Mouse (Mus musculus): ENCODE data around the gene Taf15. TPM values are rescaled to one million over a fixed set of nuclear protein-coding genes. Genes with fewer than 3 reads are reported as not detected.
A peak's percentile ranks its signal among the peaks of the same experiment; 100 is the strongest.

The Taf15 gene
- polyA plus RNA-seq, 1 experiment from 2014 or later, result 20.4 TPM

DNA sequence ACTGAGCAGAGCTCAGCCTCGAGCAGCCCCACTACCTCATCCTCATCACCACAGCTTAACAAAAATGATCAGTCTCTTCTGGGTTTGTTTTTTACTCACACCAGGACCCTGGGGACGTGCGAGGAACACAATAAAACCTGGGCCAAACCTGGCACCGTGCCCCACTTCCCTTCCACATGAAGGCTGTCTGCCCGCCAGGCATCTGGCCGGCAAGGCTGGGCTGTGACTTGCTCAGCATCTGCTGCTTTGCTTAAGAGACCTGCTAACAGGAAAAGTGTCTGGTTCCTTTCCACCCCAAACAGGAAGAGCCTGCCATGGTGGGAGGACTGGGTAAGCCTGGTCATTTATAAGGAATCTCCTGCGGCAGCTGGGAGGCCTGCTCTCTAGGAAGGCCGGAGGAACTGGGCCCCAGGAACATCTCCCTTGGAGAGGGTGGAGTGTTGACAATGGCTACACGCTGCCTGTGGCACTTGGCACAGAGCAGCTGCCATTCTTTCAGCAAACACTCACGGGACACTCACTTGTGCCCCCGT, 5.7 kb upstream of the Taf15 start:
- peaks cover 11% of the 10 kb centered on the region for H3K27me3 ChIP-seq (ENCODE audit: control insufficient read depth, insufficient read depth, low read length)
- no peak overlapping the region for H3K9ac ChIP-seq (replicated peaks; ENCODE audit: low read depth, low read length)
- no peaks in the 10 kb centered on the region for H3K9me3 ChIP-seq (ENCODE audit: control insufficient read depth, low read length)
- ATAC-seq (ENCODE audit: low read depth), result no peak
- WGBS, result 55% methylated on average over 11 of the region's 11 CpGs
- 0 out of 2 replicates have a peak, but pooled peaks cover 6% of the 10 kb centered on the region for H3K4me1 ChIP-seq (ENCODE audit: control insufficient read depth, insufficient read depth, low read length)
- H3K36me3 ChIP-seq (ENCODE audit: control insufficient read depth, insufficient read depth, low read length), result no peaks in the 10 kb centered on the region
- H3K27ac ChIP-seq (ENCODE audit: low read depth, low read length), result no peak overlapping the region
- no peak overlapping the region for H3K4me2 ChIP-seq (ENCODE audit: low read depth, low read length)
- H3K4me3 ChIP-seq (ENCODE audit: low read depth, low read length), result no peak overlapping the region

DNA sequence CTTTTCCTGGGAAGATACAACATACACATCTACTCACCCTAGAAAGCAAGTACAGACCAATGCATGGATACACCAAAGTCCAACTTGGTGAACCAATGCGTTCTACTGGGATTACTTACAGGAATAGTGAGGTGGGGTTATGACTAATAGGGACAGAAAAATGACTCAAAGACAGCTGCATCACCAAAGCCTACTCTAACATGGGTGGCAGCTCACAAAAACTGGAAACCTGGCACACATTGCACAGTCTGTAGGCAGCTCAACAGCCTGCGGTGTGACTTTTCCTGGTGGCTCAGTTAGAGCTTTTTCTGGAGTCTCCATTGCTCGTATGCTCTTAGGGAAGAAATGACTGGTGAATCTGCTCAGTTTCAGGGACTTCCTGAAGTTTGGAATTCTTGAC, 4.1 kb upstream of the Taf15 start:
- Histone ChIP-seq H3K9me3 (ENCODE audit: control insufficient read depth, low read length) (no peaks in the 10 kb centered on the region), H3K4me3 (ENCODE audit: low read depth, low read length) (no peak overlapping the region), H3K27ac (ENCODE audit: low read depth, low read length) (no peak overlapping the region), H3K4me2 (ENCODE audit: low read depth, low read length) (no peak overlapping the region), H3K27me3 (ENCODE audit: control insufficient read depth, insufficient read depth, low read length) (peaks cover 6% of the 10 kb centered on the region; the same call in 1 of the 2 replicates), H3K36me3 (ENCODE audit: control insufficient read depth, insufficient read depth, low read length) (no peaks in the 10 kb centered on the region), H3K4me1 (ENCODE audit: control insufficient read depth, insufficient read depth, low read length) (0 out of 2 replicates have a peak, but pooled peaks cover 4% of the 10 kb centered on the region), H3K9ac (replicated peaks; ENCODE audit: low read depth, low read length) (no peak overlapping the region)
- no peak for ATAC-seq (ENCODE audit: low read depth)
- WGBS, result 87% methylated on average over 3 of the region's 3 CpGs

DNA sequence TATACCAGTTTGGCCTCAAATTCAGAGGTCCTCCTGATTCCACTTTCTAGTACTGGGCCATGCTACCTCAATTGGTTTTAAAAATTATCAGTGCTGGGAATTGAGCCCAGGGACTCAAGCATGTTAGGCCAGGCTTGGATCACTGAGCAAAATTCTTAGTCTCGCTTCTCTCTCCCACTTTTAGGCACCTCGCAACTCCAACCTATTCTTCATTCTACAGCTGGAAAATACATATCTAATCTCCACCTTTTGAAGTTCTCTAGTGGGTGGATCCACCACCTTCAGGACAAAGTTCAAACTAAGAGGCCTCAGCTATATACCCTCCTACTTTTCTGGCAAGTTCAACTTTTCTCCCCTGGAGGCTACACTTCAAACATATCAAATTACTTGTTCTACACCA, 1.1 kb upstream of the Taf15 start:
- H3K9ac ChIP-seq (replicated peaks; ENCODE audit: low read depth, low read length), result no peak overlapping the region
- H3K9me3 ChIP-seq (ENCODE audit: control insufficient read depth, low read length), result no peaks in the 10 kb centered on the region
- peak overlapping the region; percentile 62 for H3K4me2 ChIP-seq (ENCODE audit: low read depth, low read length)
- no peak overlapping the region for H3K27ac ChIP-seq (ENCODE audit: low read depth, low read length)
- 95% methylated on average over 2 of the region's 2 CpGs for WGBS
- no peak for ATAC-seq (ENCODE audit: low read depth)
- H3K4me3 ChIP-seq (ENCODE audit: low read depth, low read length), result no peak overlapping the region
- no peaks in the 10 kb centered on the region for H3K27me3 ChIP-seq (ENCODE audit: control insufficient read depth, insufficient read depth, low read length)
- peaks cover 13% of the 10 kb centered on the region for H3K4me1 ChIP-seq (ENCODE audit: control insufficient read depth, insufficient read depth, low read length)
- H3K36me3 ChIP-seq (ENCODE audit: control insufficient read depth, insufficient read depth, low read length), result no peaks in the 10 kb centered on the region

DNA sequence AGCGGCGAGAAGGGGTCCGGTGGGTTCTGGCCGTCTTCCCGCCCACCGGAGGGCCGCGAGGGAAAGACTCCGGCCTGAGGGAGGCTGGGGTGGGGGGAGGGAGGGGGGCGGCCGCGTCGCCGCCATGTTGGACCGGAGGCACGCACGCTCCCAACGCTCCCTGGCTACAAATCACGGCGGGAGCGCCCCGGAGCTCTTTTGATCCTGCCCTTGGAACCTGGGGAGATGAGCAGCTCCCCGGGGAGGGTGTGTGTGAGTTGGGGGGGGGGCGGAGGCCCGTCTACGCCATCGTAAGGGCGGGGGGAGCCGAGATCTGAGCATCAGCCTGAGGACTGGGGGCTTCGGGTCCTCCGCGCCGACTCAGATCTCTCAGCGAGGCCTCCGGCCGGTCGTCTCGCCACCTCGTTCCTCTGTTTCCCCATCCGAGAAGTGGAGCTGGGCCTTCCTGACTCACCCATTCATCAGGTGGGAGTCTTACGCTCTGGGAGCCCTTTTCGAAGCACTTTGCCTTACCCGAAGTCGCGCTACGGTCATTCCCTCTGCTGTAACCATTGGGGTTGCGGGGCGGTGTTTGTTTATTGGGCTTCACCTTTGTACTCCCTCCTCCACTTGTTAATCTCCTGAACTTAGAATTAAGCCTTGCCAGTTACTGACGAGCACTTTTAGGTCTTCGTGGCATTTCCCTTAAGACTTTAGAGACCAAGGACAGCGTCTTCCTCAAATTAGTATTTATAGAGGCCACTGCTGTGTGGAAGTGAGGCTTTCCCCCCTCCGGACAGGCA, 540 bp downstream of the Taf15 start:
- H3K4me1 ChIP-seq (ENCODE audit: control insufficient read depth, insufficient read depth, low read length), result peaks cover 10% of the 10 kb centered on the region
- no peaks in the 10 kb centered on the region for H3K36me3 ChIP-seq (ENCODE audit: control insufficient read depth, insufficient read depth, low read length)
- H3K4me2 ChIP-seq (ENCODE audit: low read depth, low read length), result peak overlapping the region; percentile 67
- H3K27ac ChIP-seq (ENCODE audit: low read depth, low read length), result peak overlapping the region; percentile 98
- peak; percentile 86 for ATAC-seq (ENCODE audit: low read depth)
- peak overlapping the region; percentile 92 for H3K9ac ChIP-seq (replicated peaks; ENCODE audit: low read depth, low read length)
- no peaks in the 10 kb centered on the region for H3K9me3 ChIP-seq (ENCODE audit: control insufficient read depth, low read length)
- WGBS, result under 1% methylated on average over 43 of the region's 52 CpGs
- H3K4me3 ChIP-seq (ENCODE audit: low read depth, low read length), result peak overlapping the region; percentile 90
- H3K27me3 ChIP-seq (ENCODE audit: control insufficient read depth, insufficient read depth, low read length), result no peaks in the 10 kb centered on the region

DNA sequence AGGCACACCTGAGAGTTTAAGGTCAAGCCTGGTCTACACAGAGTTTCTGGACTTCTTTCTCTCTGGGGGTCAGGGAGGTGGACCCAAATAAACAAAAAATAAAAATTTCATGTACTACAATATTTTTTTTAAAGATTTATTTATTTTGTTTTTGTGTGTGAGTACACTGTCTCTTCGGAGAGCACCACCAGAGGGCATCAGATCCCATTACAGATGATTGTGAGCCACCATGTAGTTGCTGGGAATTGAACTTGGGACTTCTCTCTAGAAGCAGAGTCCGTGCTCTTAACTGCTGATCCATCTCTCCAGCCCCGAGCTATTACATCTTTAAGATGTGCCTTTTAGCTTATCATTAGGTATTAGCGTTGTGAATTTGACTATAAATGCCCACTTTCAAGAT, 18.6 kb downstream of the Taf15 start:
- Histone ChIP-seq H3K4me1 (ENCODE audit: control insufficient read depth, insufficient read depth, low read length) (no peaks in the 10 kb centered on the region), H3K27ac (ENCODE audit: low read depth, low read length) (no peak overlapping the region), H3K9me3 (ENCODE audit: control insufficient read depth, low read length) (no peaks in the 10 kb centered on the region), H3K4me3 (ENCODE audit: low read depth, low read length) (no peak overlapping the region), H3K4me2 (ENCODE audit: low read depth, low read length) (no peak overlapping the region), H3K9ac (replicated peaks; ENCODE audit: low read depth, low read length) (no peak overlapping the region), H3K36me3 (ENCODE audit: control insufficient read depth, insufficient read depth, low read length) (no peaks in the 10 kb centered on the region; the same call in 1 of the 2 replicates), H3K27me3 (ENCODE audit: control insufficient read depth, insufficient read depth, low read length) (no peaks in the 10 kb centered on the region)
- 92% methylated on average over 4 of the region's 4 CpGs for WGBS
- ATAC-seq (ENCODE audit: low read depth), result no peak

DNA sequence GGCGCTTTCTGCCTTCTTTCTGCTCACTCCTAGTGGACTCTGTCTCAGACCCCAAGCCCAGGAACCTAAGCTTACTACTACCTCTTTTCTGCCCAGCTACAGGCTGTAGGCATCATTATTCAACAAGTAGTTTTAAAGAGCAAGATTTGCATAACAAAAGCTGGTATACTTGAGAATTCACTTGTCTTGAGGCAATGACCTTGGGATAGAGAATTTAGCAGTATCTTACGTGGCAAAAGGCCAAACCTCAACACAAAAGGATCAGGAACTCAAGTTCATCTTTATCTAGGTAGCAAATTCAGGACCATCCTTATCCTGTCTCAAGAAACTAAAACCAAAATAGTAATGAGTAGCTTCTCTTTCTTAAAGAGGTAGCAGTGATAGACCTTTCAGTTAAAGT, 22.7 kb downstream of the Taf15 start:
- Histone ChIP-seq H3K9me3 (ENCODE audit: control insufficient read depth, low read length) (no peaks in the 10 kb centered on the region), H3K9ac (replicated peaks; ENCODE audit: low read depth, low read length) (no peak overlapping the region), H3K27ac (ENCODE audit: low read depth, low read length) (no peak overlapping the region), H3K27me3 (ENCODE audit: control insufficient read depth, insufficient read depth, low read length) (no peaks in the 10 kb centered on the region), H3K36me3 (ENCODE audit: control insufficient read depth, insufficient read depth, low read length) (0 out of 2 replicates have a peak, but pooled peaks cover 3% of the 10 kb centered on the region), H3K4me2 (ENCODE audit: low read depth, low read length) (no peak overlapping the region), H3K4me1 (ENCODE audit: control insufficient read depth, insufficient read depth, low read length) (no peaks in the 10 kb centered on the region), H3K4me3 (ENCODE audit: low read depth, low read length) (no peak overlapping the region)
- no peak for ATAC-seq (ENCODE audit: low read depth)
- 64% methylated on average over 2 of the region's 2 CpGs for WGBS

DNA sequence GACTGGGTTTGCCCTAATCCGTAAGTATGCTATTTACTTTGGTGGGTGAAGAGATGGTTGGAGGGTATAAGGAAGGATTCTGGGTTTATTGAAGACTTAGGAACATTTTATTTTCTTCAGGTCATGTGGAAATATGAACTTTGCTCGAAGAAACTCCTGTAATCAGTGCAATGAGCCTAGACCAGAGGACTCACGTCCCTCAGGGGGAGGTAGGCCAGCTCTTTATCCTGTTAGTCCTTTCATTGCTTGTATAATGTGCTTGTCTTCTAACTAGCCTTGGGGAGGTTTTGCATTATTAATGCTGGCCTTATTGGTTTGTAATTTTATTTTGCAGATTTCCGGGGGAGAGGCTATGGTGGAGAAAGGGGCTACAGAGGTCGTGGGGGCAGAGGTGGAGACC, 31.4 kb downstream of the Taf15 start:
- Histone ChIP-seq H3K4me2 (ENCODE audit: low read depth, low read length) (no peak overlapping the region), H3K36me3 (ENCODE audit: control insufficient read depth, insufficient read depth, low read length) (peaks cover 38% of the 10 kb centered on the region), H3K4me3 (ENCODE audit: low read depth, low read length) (no peak overlapping the region), H3K27ac (ENCODE audit: low read depth, low read length) (no peak overlapping the region), H3K9me3 (ENCODE audit: control insufficient read depth, low read length) (no peaks in the 10 kb centered on the region), H3K4me1 (ENCODE audit: control insufficient read depth, insufficient read depth, low read length) (no peaks in the 10 kb centered on the region), H3K9ac (replicated peaks; ENCODE audit: low read depth, low read length) (no peak overlapping the region), H3K27me3 (ENCODE audit: control insufficient read depth, insufficient read depth, low read length) (no peaks in the 10 kb centered on the region)
- ATAC-seq (ENCODE audit: low read depth), result no peak
- 93% methylated on average over 5 of the region's 5 CpGs for WGBS

DNA sequence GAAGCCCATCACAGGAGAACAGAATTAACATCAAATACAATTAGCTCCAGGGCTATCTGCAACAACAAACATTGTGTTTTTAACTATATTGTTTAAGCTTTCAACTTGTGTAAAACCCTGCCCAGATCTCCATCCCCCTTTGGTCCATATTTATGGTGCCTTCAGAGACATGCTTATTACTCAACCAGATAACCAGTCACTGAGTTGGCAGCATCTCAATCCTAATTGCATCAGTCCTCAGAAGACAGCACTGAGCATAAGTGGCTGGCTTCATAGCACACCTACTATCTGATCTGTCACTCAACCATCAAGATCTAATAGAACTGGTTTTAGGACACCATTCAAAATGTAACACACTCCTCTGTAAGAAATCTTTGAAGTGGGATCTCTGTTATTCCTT, 36.6 kb downstream of the Taf15 start:
- no peak for ATAC-seq (ENCODE audit: low read depth)
- H3K9ac ChIP-seq (replicated peaks; ENCODE audit: low read depth, low read length), result no peak overlapping the region
- H3K4me3 ChIP-seq (ENCODE audit: low read depth, low read length), result no peak overlapping the region
- no peaks in the 10 kb centered on the region for H3K4me1 ChIP-seq (ENCODE audit: control insufficient read depth, insufficient read depth, low read length)
- H3K9me3 ChIP-seq (ENCODE audit: control insufficient read depth, low read length), result no peaks in the 10 kb centered on the region
- H3K4me2 ChIP-seq (ENCODE audit: low read depth, low read length), result no peak overlapping the region
- H3K27ac ChIP-seq (ENCODE audit: low read depth, low read length), result no peak overlapping the region
- no peaks in the 10 kb centered on the region for H3K27me3 ChIP-seq (ENCODE audit: control insufficient read depth, insufficient read depth, low read length)
- peaks cover 18% of the 10 kb centered on the region for H3K36me3 ChIP-seq (ENCODE audit: control insufficient read depth, insufficient read depth, low read length)

DNA sequence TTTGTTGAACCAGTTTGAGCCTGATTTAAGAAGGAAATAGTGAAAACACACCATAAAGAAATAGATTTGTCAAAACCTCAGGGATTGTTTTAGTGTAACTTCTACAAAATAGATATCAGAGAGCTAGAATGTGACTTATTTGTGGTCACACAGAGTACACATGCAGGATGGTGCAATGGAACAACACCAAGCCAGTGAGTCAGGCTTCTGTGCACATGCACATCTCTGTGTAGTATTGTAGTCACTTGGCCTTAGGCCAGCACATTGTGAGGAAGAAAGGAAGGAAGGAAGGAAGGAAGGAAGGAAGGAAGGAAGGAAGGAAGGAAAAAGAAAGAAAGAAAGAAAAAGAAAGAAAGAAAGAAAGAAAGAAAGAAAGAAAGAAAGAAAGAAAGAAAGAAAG, 44.3 kb downstream of the Taf15 start:
- Histone ChIP-seq H3K4me3 (ENCODE audit: low read depth, low read length) (no peak overlapping the region), H3K4me1 (ENCODE audit: control insufficient read depth, insufficient read depth, low read length) (no peaks in the 10 kb centered on the region), H3K27ac (ENCODE audit: low read depth, low read length) (no peak overlapping the region), H3K9me3 (ENCODE audit: control insufficient read depth, low read length) (no peaks in the 10 kb centered on the region), H3K4me2 (ENCODE audit: low read depth, low read length) (no peak overlapping the region), H3K36me3 (ENCODE audit: control insufficient read depth, insufficient read depth, low read length) (no peaks in the 10 kb centered on the region), H3K9ac (replicated peaks; ENCODE audit: low read depth, low read length) (no peak overlapping the region), H3K27me3 (ENCODE audit: control insufficient read depth, insufficient read depth, low read length) (no peaks in the 10 kb centered on the region)
- no peak for ATAC-seq (ENCODE audit: low read depth)
